Mouse (Mus musculus) CH12.LX (cell line): ENCODE measurements around the gene Ddx4. TPM values are rescaled to one million over a fixed set of nuclear protein-coding genes. Genes with fewer than 3 reads are reported as not detected.

Experiments
- DNase-seq: peaks from one replicate; pipeline ENCODE4 v3.0.0-alpha.2; 2013; ENCODE audit errors: extremely low read depth
- H3K27ac ChIP-seq: 2 replicates; pipeline ENCODE4 v1.5.1; 2012; ENCODE audit warnings: low read depth, mild to moderate bottlenecking, control low read depth, moderate library complexity; ENCODE audit not compliant: insufficient read depth
- H3K27me3 ChIP-seq: replicated peaks from 2 replicates; pipeline ENCODE3; 2012; ENCODE audit warnings: inconsistent platforms
- H3K36me3 ChIP-seq, 2 experiments: replicated peaks in 1 of 2; 2 replicates each; pipeline versions ENCODE3 to v1.6.1; 2012; ENCODE audit warnings: inconsistent platforms in 1 of 2, low read length in 1 of 2, mild to moderate bottlenecking in 1 of 2, mixed read lengths in 1 of 2, moderate library complexity in 1 of 2; ENCODE audit not compliant: control insufficient read depth in 1 of 2, insufficient read depth in 1 of 2
- H3K4me1 ChIP-seq, 2 experiments: 2 replicates each; pipeline ENCODE4 v1.6.1; 2012; ENCODE audit warnings: inconsistent platforms in 1 of 2, moderate library complexity in 1 of 2; ENCODE audit not compliant: insufficient read depth in 2 of 2, control insufficient read depth in 1 of 2
- H3K4me2 ChIP-seq: 2 replicates; pipeline ENCODE4 v1.6.1; 2012; ENCODE audit warnings: low read depth, mild to moderate bottlenecking, control low read depth; ENCODE audit not compliant: poor library complexity, insufficient read depth, severe bottlenecking
- H3K4me3 ChIP-seq, 3 experiments: fragments of 150-350 bp in 1 of 3; sonication (generic) in 1 of 3; replicated peaks in 1 of 3; 2 replicates each; pipeline versions ENCODE3 to v1.5.1; 2011 to 2012; ENCODE audit warnings: low read depth in 2 of 3, low read length in 2 of 3, mild to moderate bottlenecking in 2 of 3, moderate library complexity in 2 of 3, control low read depth in 1 of 3, improper control_type of control experiment in 1 of 3, inconsistent platforms in 1 of 3, mixed read lengths in 1 of 3; ENCODE audit not compliant: poor library complexity in 1 of 3
- H3K79me2 ChIP-seq: replicated peaks from 2 replicates; pipeline ENCODE4 v1.6.1; 2012; ENCODE audit warnings: mild to moderate bottlenecking, moderate library complexity; ENCODE audit not compliant: control insufficient read depth, poor library complexity, insufficient read depth, severe bottlenecking; ENCODE audit errors: extremely low read depth
- H3K9ac ChIP-seq: 2 replicates; pipeline ENCODE4 v1.6.1; 2012; ENCODE audit warnings: low read depth, mild to moderate bottlenecking, control low read depth, moderate library complexity; ENCODE audit not compliant: insufficient read depth
- H3K9me3 ChIP-seq: replicated peaks from 2 replicates; pipeline ENCODE3; 2012; ENCODE audit warnings: low read length, inconsistent platforms, mixed read lengths
- CHD2 ChIP-seq: IDR thresholded peaks from 2 replicates; pipeline ENCODE4 v1.6.1; 2011; ENCODE audit warnings: low read length, improper control_type of control experiment
- CTCF ChIP-seq, 2 experiments: IDR thresholded peaks in 1 of 2; conservative IDR thresholded peaks in 1 of 2; 2 replicates each; pipeline ENCODE4 v1.5.1; 2011 to 2012; ENCODE audit warnings: low read depth in 2 of 2, low read length in 2 of 2, improper control_type of control experiment in 1 of 2, inconsistent platforms in 1 of 2, mild to moderate bottlenecking in 1 of 2, moderate library complexity in 1 of 2
- E2F4 ChIP-seq: IDR thresholded peaks from 2 replicates; pipeline ENCODE4 v1.6.1; 2011; ENCODE audit warnings: low read depth, low read length, improper control_type of control experiment; ENCODE audit not compliant: insufficient replicate concordance
- JUND ChIP-seq: conservative IDR thresholded peaks from 2 replicates; pipeline ENCODE4 v1.6.1; 2011; ENCODE audit warnings: low read depth, low read length, improper control_type of control experiment
- KAT2A ChIP-seq: IDR thresholded peaks from 2 replicates; pipeline ENCODE4 v1.6.1; 2012; ENCODE audit warnings: low read length, improper control_type of control experiment, inconsistent platforms; ENCODE audit not compliant: insufficient replicate concordance
- MAFK ChIP-seq: IDR thresholded peaks from 2 replicates; pipeline ENCODE4 v1.6.1; 2011; ENCODE audit warnings: low read length, improper control_type of control experiment; ENCODE audit not compliant: insufficient replicate concordance
- MAZ ChIP-seq: IDR thresholded peaks from 2 replicates; pipeline ENCODE4 v1.6.1; 2012; ENCODE audit warnings: low read depth, mild to moderate bottlenecking, inconsistent platforms, low read length, improper control_type of control experiment, moderate library complexity
- MXI1 ChIP-seq: IDR thresholded peaks from 2 replicates; pipeline ENCODE4 v1.6.1; 2011; ENCODE audit warnings: mild to moderate bottlenecking, low read depth, low read length, improper control_type of control experiment
- PAX5 ChIP-seq: IDR thresholded peaks from 2 replicates; pipeline ENCODE4 v1.6.1; 2012; ENCODE audit warnings: low read length, inconsistent platforms, mixed read lengths
- TCF12 ChIP-seq: IDR thresholded peaks from 2 replicates; pipeline ENCODE4 v1.6.1; 2014; ENCODE audit warnings: low read depth, mild to moderate bottlenecking, inconsistent platforms, low read length, improper control_type of control experiment
- UBTF ChIP-seq: IDR thresholded peaks from 2 replicates; pipeline ENCODE4 v1.6.1; 2012; ENCODE audit warnings: low read depth, mild to moderate bottlenecking, inconsistent platforms, low read length, improper control_type of control experiment, moderate library complexity
- USF1 ChIP-seq: IDR thresholded peaks from 2 replicates; pipeline ENCODE4 v1.6.1; 2014; ENCODE audit warnings: low read depth, mild to moderate bottlenecking, inconsistent platforms, low read length, improper control_type of control experiment
- ZC3H11A ChIP-seq: IDR thresholded peaks from 2 replicates; pipeline ENCODE4 v1.6.1; 2012; ENCODE audit warnings: low read depth, mild to moderate bottlenecking, inconsistent platforms, low read length, improper control_type of control experiment
- ZNF384 ChIP-seq: IDR thresholded peaks from 2 replicates; pipeline ENCODE4 v1.6.1; 2012; ENCODE audit warnings: low read depth, low read length, improper control_type of control experiment, inconsistent platforms
- dilution Hi-C: fragments of 300-500 bp; cut with MboI; formaldehyde crosslinking; loops from 2 replicates; pipeline ENCODE4 v1.14.3; 2020; ENCODE audit warnings: low sequenced_read_pairs; ENCODE audit not compliant: extremely low pct_unique_long_range_greater_than_20kb, extremely low pct_ligation_motif_present
- in situ Hi-C: fragments of 300-500 bp; cut with MboI; formaldehyde crosslinking; loops from 3 replicates; pipeline ENCODE4 v1.14.3; 2019; ENCODE audit warnings: low sequenced_read_pairs, low pct_ligation_motif_present, low pct_unique_long_range_greater_than_20kb, mixed read lengths
- polyA plus RNA-seq: library from polyadenylated mRNA; unstranded; fragments of >175 nt; gene quantifications from 2 replicates; pipeline ENCODE4 v1.2.1, GENCODE M21; 2012; ENCODE audit warnings: low read depth; ENCODE audit not compliant: insufficient read length
- total RNA-seq, 2 experiments: library from RNA; depleted of rRNA; stranded (reverse); fragments of 300-350 nt in 1 of 2; fragments of >200 nt in 1 of 2; gene quantifications; 2 replicates each; pipeline ENCODE4 v1.2.3; 2012 to 2014

Ddx4 gene
- total and polyA plus RNA-seq, 3 experiments, result 0.08 to 0.35 (median 0.27) TPM

GRCm38 (mm10) chr13:112582291-112582690, 70.0 kb downstream of the Ddx4 start:
- no peak overlapping the region for H3K4me3 ChIP-seq
- H3K4me2 ChIP-seq, result no peak overlapping the region
- in situ Hi-C loops (no loop called here), dilution Hi-C loops (no loop called here)
- H3K27ac ChIP-seq, result no peak overlapping the region
- H3K9ac ChIP-seq, result no peak overlapping the region
- no peaks in the 10 kb centered on the region for H3K79me2 ChIP-seq
- TF ChIP-seq MAZ (no peak), JUND (no peak), MAFK (no peak), E2F4 (no peak), CHD2 (no peak), USF1 (no peak), TCF12 (no peak)
- H3K36me3 ChIP-seq, result no peaks in the 10 kb centered on the region
- H3K4me1 ChIP-seq, result no peaks in the 10 kb centered on the region
- DNase-seq, result no peak
- no peaks in the 10 kb centered on the region for H3K27me3 ChIP-seq
- H3K9me3 ChIP-seq, result no peaks in the 10 kb centered on the region

- no peaks in the 10 kb centered on the region for H3K9me3 ChIP-seq
- no peak for TF ChIP-seq CTCF (conservative IDR thresholded peaks at IDR 0.05 in 1 of 2, IDR thresholded peaks at IDR 0.05 in 1 of 2; ENCODE audit: low read depth in 2 of 2, low read length in 2 of 2)
- TF ChIP-seq UBTF, result no peak
- TF ChIP-seq ZNF384, result no peak
- TF ChIP-seq MXI1, result no peak
- TF ChIP-seq ZC3H11A, result no peak
- TF ChIP-seq JUND, result no peak
- TF ChIP-seq MAZ, result no peak
- no peak for TF ChIP-seq E2F4
- no peak for TF ChIP-seq KAT2A
- TF ChIP-seq PAX5, result no peak
- no peak for TF ChIP-seq MAFK
- TF ChIP-seq, all 38 proteins: peak for 0
- Histone ChIP-seq H3K27me3 (no peaks in the 10 kb centered on the region), H3K27ac (no peak overlapping the region), H3K9ac (no peak overlapping the region), H3K36me3 (no peaks in the 10 kb centered on the region), H3K4me3 (no peak overlapping the region), H3K4me1 (no peaks in the 10 kb centered on the region), H3K79me2 (no peaks in the 10 kb centered on the region), H3K4me2 (no peak overlapping the region)
- DNase-seq, result no peak
- dilution Hi-C loops, result no loop called here
- in situ Hi-C loops, result no loop called here
Measured at GRCm38 (mm10) chr13:112581796-112582195, 70.5 kb downstream of the Ddx4 start.
